Mouse (Mus musculus) heart, postnatal 0 days (tissue): ENCODE results near the gene Nfia. TPM values are rescaled to one million over a fixed set of nuclear protein-coding genes. Genes with fewer than 3 reads are reported as not detected.

ENCODE experiments used
- ATAC-seq: fragments of 200-750 bp; cut with Nextera tagmentation; 2 replicates; pipeline ENCODE4 v1.8.0; 2017; ENCODE audit warnings: low read depth, moderate number of reproducible peaks, moderate library complexity; ENCODE audit not compliant: insufficient read depth
- DNase-seq: peaks from one replicate; pipeline ENCODE4 v3.0.0-alpha.2; 2016; ENCODE audit warnings: low spot score
- H3K27ac ChIP-seq: fragments of 300-500 bp; sonication (generic); 2 replicates; pipeline ENCODE4 v1.5.1; 2014; ENCODE audit warnings: low read depth, mild to moderate bottlenecking
- H3K27me3 ChIP-seq: fragments of 300-500 bp; sonication (generic); 2 replicates; pipeline ENCODE4 v1.6.1; 2014; ENCODE audit warnings: low read length, mixed read lengths; ENCODE audit not compliant: control insufficient read depth, insufficient read depth
- H3K36me3 ChIP-seq: fragments of 300-500 bp; sonication (generic); replicated peaks from 2 replicates; pipeline ENCODE4 v1.6.1; 2014; ENCODE audit warnings: low read length, mixed read lengths; ENCODE audit not compliant: control insufficient read depth, insufficient read depth
- H3K4me1 ChIP-seq: fragments of 300-500 bp; sonication (generic); 2 replicates; pipeline ENCODE4 v1.6.1; 2014; ENCODE audit warnings: antibody characterized with exemption; ENCODE audit not compliant: control insufficient read depth, insufficient read depth
- H3K4me2 ChIP-seq: fragments of 300-500 bp; sonication (generic); 2 replicates; pipeline ENCODE4 v1.6.1; 2014; ENCODE audit warnings: low read depth, mild to moderate bottlenecking, low read length, moderate library complexity
- H3K4me3 ChIP-seq: fragments of 300-500 bp; sonication (generic); 2 replicates; pipeline ENCODE4 v1.5.1; 2014; ENCODE audit warnings: low read depth, low read length
- H3K9ac ChIP-seq: fragments of 300-500 bp; sonication (generic); replicated peaks from 2 replicates; pipeline ENCODE4 v1.6.1; 2014; ENCODE audit warnings: low read depth, low read length, mixed read lengths
- H3K9me3 ChIP-seq: fragments of 300-500 bp; sonication (generic); replicated peaks from 2 replicates; pipeline ENCODE4 v1.6.1; 2016; ENCODE audit warnings: low read length; ENCODE audit not compliant: control insufficient read depth
- CTCF ChIP-seq: IDR thresholded peaks from 2 replicates; pipeline ENCODE4 v1.5.1; 2016; ENCODE audit warnings: antibody characterized with exemption, control low read depth, low read depth
- EP300 ChIP-seq: IDR thresholded peaks from 2 replicates; pipeline ENCODE4 v1.6.1; 2016; ENCODE audit warnings: antibody characterized with exemption, low read depth
- WGBS: fragments of 180-500 bp; shearing (Covaris S2); extraction: QIAGEN DNeasy Blood & Tissue Kit; methylation state at CpG from one replicate; pipeline ENCODE4 v1.1.7; 2014; 5-methylcytosine and 5-hydroxymethylcytosine counted together
- polyA plus RNA-seq: library from polyadenylated mRNA; unstranded; fragments of >200 nt; fragmentation: Nextera tagmentation; extraction: Ambion mirVana; gene quantifications from 2 replicates; pipeline ENCODE4 v1.2.1, GENCODE M21; 2015
- total RNA-seq: library from RNA; depleted of rRNA; stranded (reverse); fragments of >200 nt; gene quantifications from 2 replicates; pipeline ENCODE4 v1.2.3, GENCODE M21; 2014; ENCODE audit warnings: low replicate concordance

Nfia gene
- total and polyA plus RNA-seq, 2 experiments from 2014 or later = 53.8 to 114 TPM

GRCm38 (mm10) chr4:97785547-97786271 is 13.2 kb downstream of the Nfia start:
- ATAC-seq (no peak), DNase-seq (no peak)
- Histone ChIP-seq H3K4me3 (no peak overlapping the region), H3K4me2 (no peak overlapping the region), H3K4me1 (peaks cover 16% of the 10 kb centered on the region; the same call in 1 of the 2 replicates), H3K9ac (no peak overlapping the region), H3K27me3 (no peaks in the 10 kb centered on the region), H3K9me3 (no peaks in the 10 kb centered on the region), H3K27ac (0 out of 2 replicates have a peak overlapping the region, but pooled peaks have one; percentile 6), H3K36me3 (peaks cover 41% of the 10 kb centered on the region)
- TF ChIP-seq CTCF (no peak), EP300 (no peak)
- 82% methylated on average over 8 of the region's 8 CpGs for WGBS

- DNase-seq = no peak
- no peak overlapping the region for H3K4me2 ChIP-seq
- H3K4me1 ChIP-seq = peaks cover 14% of the 10 kb centered on the region; the same call in 1 of the 2 replicates
- H3K9me3 ChIP-seq = no peaks in the 10 kb centered on the region
- H3K9ac ChIP-seq = no peak overlapping the region
- TF ChIP-seq CTCF (no peak), EP300 (no peak)
- no peaks in the 10 kb centered on the region for H3K27me3 ChIP-seq
- no peak overlapping the region for H3K4me3 ChIP-seq
- WGBS = 75% methylated on average over 8 of the region's 8 CpGs
- no peak overlapping the region for H3K27ac ChIP-seq
- no peak for ATAC-seq
- H3K36me3 ChIP-seq = peaks cover 45% of the 10 kb centered on the region
These were observed 14.0 kb downstream of the Nfia start for GRCm38 (mm10) chr4:97786571-97786970.

- DNase-seq (no peak), ATAC-seq (no peak)
- Histone ChIP-seq H3K9me3 (no peaks in the 10 kb centered on the region), H3K9ac (no peak overlapping the region), H3K4me2 (no peak overlapping the region), H3K27me3 (no peaks in the 10 kb centered on the region), H3K27ac (no peak overlapping the region), H3K4me1 (0 out of 2 replicates have a peak, but pooled peaks cover 14% of the 10 kb centered on the region), H3K4me3 (no peak overlapping the region), H3K36me3 (peaks cover 45% of the 10 kb centered on the region)
- 50% methylated on average over 3 of the region's 3 CpGs for WGBS
- TF ChIP-seq CTCF = no peak
- no peak for TF ChIP-seq EP300
These were observed 15.0 kb downstream of the Nfia start for GRCm38 (mm10) chr4:97787515-97787914.

GRCm38 (mm10) chr4:97788537-97788936 is 16.0 kb downstream of the Nfia start:
- Histone ChIP-seq H3K9ac (no peak overlapping the region), H3K36me3 (peaks cover 37% of the 10 kb centered on the region), H3K4me2 (no peak overlapping the region), H3K9me3 (no peaks in the 10 kb centered on the region), H3K4me1 (peaks cover 22% of the 10 kb centered on the region; the same call in 1 of the 2 replicates), H3K27ac (peak overlapping the region; percentile 11), H3K4me3 (no peak overlapping the region), H3K27me3 (no peaks in the 10 kb centered on the region)
- DNase-seq = no peak
- WGBS = 76% methylated on average over 4 of the region's 4 CpGs
- no peak for TF ChIP-seq EP300
- no peak for TF ChIP-seq CTCF
- no peak for ATAC-seq

- peak overlapping the region; percentile 52 for H3K27ac ChIP-seq
These were observed 21.4 kb downstream of the Nfia start for GRCm38 (mm10) chr4:97793931-97794330.

More at GRCm38 (mm10) chr4:97793931-97794330, 21.4 kb downstream of the Nfia start:
- no peaks in the 10 kb centered on the region for H3K27me3 ChIP-seq
- H3K4me3 ChIP-seq = no peak overlapping the region
- DNase-seq (no peak), ATAC-seq (peak; percentile 14; the same call in 1 of the 2 replicates)
- H3K4me2 ChIP-seq = no peak overlapping the region
- 82% methylated on average over 10 of the region's 10 CpGs for WGBS
- TF ChIP-seq CTCF (no peak), EP300 (no peak)
- no peak overlapping the region for H3K9ac ChIP-seq
- H3K9me3 ChIP-seq = no peaks in the 10 kb centered on the region
- H3K4me1 ChIP-seq = peaks cover 31% of the 10 kb centered on the region; the same call in 1 of the 2 replicates
- H3K36me3 ChIP-seq = peaks cover 15% of the 10 kb centered on the region; the same call in 1 of the 2 replicates
